Mouse (Mus musculus): ENCODE data around the gene Tex101. TPM values are rescaled to one million over a fixed set of nuclear protein-coding genes. Genes with fewer than 3 reads are reported as not detected.
A peak's percentile ranks its signal among the peaks of the same experiment; 100 is the strongest.
"Not testable (repeated sequence)": the region's sequence is repeated elsewhere in the genome, so short reads cannot be mapped to it uniquely, and the experiment has no call there.

The Tex101 gene
- polyA plus RNA-seq, 2 experiments: not detected

DNA sequence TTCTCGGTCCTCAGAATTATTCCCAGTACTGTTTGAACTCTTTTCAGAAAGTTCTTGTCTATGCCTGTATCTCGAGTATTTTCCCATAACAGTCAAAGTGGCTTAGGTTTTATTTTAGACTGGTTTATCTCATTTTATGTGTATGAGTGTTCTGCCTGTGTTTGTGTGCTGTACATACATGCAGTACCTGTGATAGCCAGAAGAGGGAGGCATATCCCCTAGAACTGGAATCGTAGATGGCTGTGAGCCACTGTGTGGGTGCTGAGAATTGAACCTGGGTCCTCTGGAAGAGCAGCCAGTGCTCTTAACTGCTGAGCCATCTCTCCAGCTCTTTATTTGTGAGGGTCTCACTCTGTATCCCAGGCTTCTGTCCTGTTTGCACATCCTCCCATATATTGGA is 55.3 kb downstream of the Tex101 start:
- ATAC-seq (ENCODE audit: insufficient read depth) (no peak), DNase-seq (ENCODE audit: low read depth in 3 of 3, low spot score in 3 of 3) (no peak)
- H3K27me3 ChIP-seq (ENCODE audit: control insufficient read depth, insufficient read depth, low read length): no peaks in the 10 kb centered on the region
- H3K4me2 ChIP-seq (ENCODE audit: low read depth): no peak overlapping the region
- H3K9ac ChIP-seq (replicated peaks): no peak overlapping the region
- WGBS (ENCODE audit: insufficient replicate concordance): 64% methylated on average over 3 of the region's 3 CpGs
- H3K27ac ChIP-seq: no peak overlapping the region
- TF ChIP-seq CTCF (IDR thresholded peaks at IDR 0.05; ENCODE audit: low read depth) (peak; percentile 66), EP300 (IDR thresholded peaks at IDR 0.05; ENCODE audit: low read depth) (no peak)
- H3K9me3 ChIP-seq (ENCODE audit: control insufficient read depth, low read length): no peaks in the 10 kb centered on the region; the same call in 1 of the 2 replicates
- H3K4me1 ChIP-seq (replicated peaks; ENCODE audit: control insufficient read depth in 2 of 2, insufficient read depth in 2 of 2, low read length in 1 of 2): no peaks in the 10 kb centered on the region
- no peaks in the 10 kb centered on the region for H3K36me3 ChIP-seq (replicated peaks; ENCODE audit: control insufficient read depth, insufficient read depth, low read depth)
- no peak overlapping the region for H3K4me3 ChIP-seq (ENCODE audit: insufficient read depth in 1 of 2, low read depth in 2 of 2, low read length in 2 of 2)

GRCm38 (mm10) chr7:24619671-24620397 is 56.6 kb downstream of the Tex101 start:
- H3K4me2 ChIP-seq (ENCODE audit: low read depth): no peak overlapping the region
- H3K36me3 ChIP-seq (replicated peaks; ENCODE audit: control insufficient read depth, insufficient read depth, low read depth): no peaks in the 10 kb centered on the region
- no peak overlapping the region for H3K9ac ChIP-seq (replicated peaks)
- no peak for ATAC-seq (ENCODE audit: insufficient read depth)
- no peak for DNase-seq (ENCODE audit: low read depth in 3 of 3, low spot score in 3 of 3)
- H3K9me3 ChIP-seq (ENCODE audit: control insufficient read depth, low read length): no peaks in the 10 kb centered on the region; the same call in 1 of the 2 replicates
- no peak overlapping the region for H3K27ac ChIP-seq
- H3K4me1 ChIP-seq (replicated peaks; ENCODE audit: control insufficient read depth in 2 of 2, insufficient read depth in 2 of 2, low read length in 1 of 2): no peaks in the 10 kb centered on the region
- H3K27me3 ChIP-seq (ENCODE audit: control insufficient read depth, insufficient read depth, low read length): no peaks in the 10 kb centered on the region
- H3K4me3 ChIP-seq (ENCODE audit: insufficient read depth in 1 of 2, low read depth in 2 of 2, low read length in 2 of 2): no peak overlapping the region
- 73% methylated on average over 13 of the region's 13 CpGs for WGBS (ENCODE audit: insufficient replicate concordance)
- TF ChIP-seq EP300 (IDR thresholded peaks at IDR 0.05; ENCODE audit: low read depth) (no peak), CTCF (IDR thresholded peaks at IDR 0.05; ENCODE audit: low read depth) (peak; percentile 31)

DNA sequence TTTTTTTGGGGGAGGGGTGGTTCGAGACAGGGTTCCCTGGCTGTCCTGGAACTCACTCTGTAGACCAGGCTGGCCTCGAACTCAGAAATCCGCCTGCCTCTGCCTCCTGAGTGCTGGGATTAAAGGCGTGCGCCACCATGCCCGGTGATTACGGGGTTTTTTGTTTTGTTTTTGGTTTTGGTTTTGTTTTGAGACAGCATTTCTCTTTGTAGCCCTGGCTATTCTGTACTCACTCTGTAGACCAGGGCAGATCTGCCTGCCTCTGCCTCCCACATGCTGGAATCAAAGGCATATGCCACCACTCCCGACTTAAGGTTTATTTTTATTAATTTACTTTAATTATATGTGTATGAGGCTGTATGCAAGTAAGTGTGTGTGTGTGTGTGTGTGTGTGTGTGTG is 58.1 kb downstream of the Tex101 start:
- H3K4me1 ChIP-seq (replicated peaks; ENCODE audit: control insufficient read depth in 2 of 2, insufficient read depth in 2 of 2, low read length in 1 of 2); H3K27me3 ChIP-seq (ENCODE audit: control insufficient read depth, insufficient read depth, low read length); H3K4me2 ChIP-seq (ENCODE audit: low read depth); H3K36me3 ChIP-seq (replicated peaks; ENCODE audit: control insufficient read depth, insufficient read depth, low read depth); H3K27ac ChIP-seq; H3K9me3 ChIP-seq (ENCODE audit: control insufficient read depth, low read length); ATAC-seq (ENCODE audit: insufficient read depth); H3K4me3 ChIP-seq (ENCODE audit: insufficient read depth in 1 of 2, low read depth in 2 of 2, low read length in 2 of 2); DNase-seq (ENCODE audit: low read depth in 3 of 3, low spot score in 3 of 3); H3K9ac ChIP-seq (replicated peaks): not testable (repeated sequence)
- 71% methylated on average over 8 of the region's 8 CpGs for WGBS (ENCODE audit: insufficient replicate concordance)

Other genes starting within 250 kb of the Tex101 start
- not detected in 2 replicates for gene Irgc1, start 224.4 kb downstream of the Tex101 start, polyA plus RNA-seq (2012; rRNA removed)
- gene Irgc1, start 224.4 kb downstream of the Tex101 start, polyA plus RNA-seq (2014; fragmentation: Nextera tagmentation; extraction: Ambion mirVana): not detected in 2 replicates
- gene Plaur, start 214.2 kb downstream of the Tex101 start, polyA plus RNA-seq (2012; rRNA removed): 1.7 and 2.1 TPM in 2 replicates
- 2.7 and 3.5 TPM in 2 replicates for gene Plaur, start 214.2 kb downstream of the Tex101 start, polyA plus RNA-seq (2014; fragmentation: Nextera tagmentation; extraction: Ambion mirVana)
- 0.43 and 0.48 TPM in 2 replicates for gene Cadm4, start 194.7 kb downstream of the Tex101 start, polyA plus RNA-seq (2012; rRNA removed)
- gene Cadm4, start 194.7 kb downstream of the Tex101 start, polyA plus RNA-seq (2014; fragmentation: Nextera tagmentation; extraction: Ambion mirVana): 0.05 TPM in 1 of 2 replicates, not detected in the other
- 3.8 and 4.0 TPM in 2 replicates for gene Zfp428, start 169.7 kb downstream of the Tex101 start, polyA plus RNA-seq (2012; rRNA removed)
- 2.3 TPM in 2 replicates for gene Zfp428, start 169.7 kb downstream of the Tex101 start, polyA plus RNA-seq (2014; fragmentation: Nextera tagmentation; extraction: Ambion mirVana)
- not detected in 2 replicates for gene AC161166.1, start 164.2 kb downstream of the Tex101 start, polyA plus RNA-seq (2012; rRNA removed)
- gene AC161166.1, start 164.2 kb downstream of the Tex101 start, polyA plus RNA-seq (2014; fragmentation: Nextera tagmentation; extraction: Ambion mirVana): not detected in 2 replicates
- gene Irgq, start 146.0 kb downstream of the Tex101 start, polyA plus RNA-seq (2012; rRNA removed): 1.7 and 1.8 TPM in 2 replicates
- gene Irgq, start 146.0 kb downstream of the Tex101 start, polyA plus RNA-seq (2014; fragmentation: Nextera tagmentation; extraction: Ambion mirVana): 1.0 and 1.6 TPM in 2 replicates
- gene Pinlyp, start 130.6 kb downstream of the Tex101 start, polyA plus RNA-seq (2012; rRNA removed): not detected in 2 replicates
- not detected in 2 replicates for gene Pinlyp, start 130.6 kb downstream of the Tex101 start, polyA plus RNA-seq (2014; fragmentation: Nextera tagmentation; extraction: Ambion mirVana)
- 27.8 and 28.8 TPM in 2 replicates for gene Xrcc1, start 130.4 kb downstream of the Tex101 start, polyA plus RNA-seq (2012; rRNA removed)
- gene Xrcc1, start 130.4 kb downstream of the Tex101 start, polyA plus RNA-seq (2014; fragmentation: Nextera tagmentation; extraction: Ambion mirVana): 27.3 and 40.9 TPM in 2 replicates
- gene Ethe1, start 89.1 kb downstream of the Tex101 start, polyA plus RNA-seq (2012; rRNA removed): 14.8 and 16.5 TPM in 2 replicates
- gene Ethe1, start 89.1 kb downstream of the Tex101 start, polyA plus RNA-seq (2014; fragmentation: Nextera tagmentation; extraction: Ambion mirVana): 24.8 and 27.3 TPM in 2 replicates
- 0.09 and 0.11 TPM in 2 replicates for gene Zfp575, start 89.0 kb downstream of the Tex101 start, polyA plus RNA-seq (2012; rRNA removed)
- 0.04 TPM in 1 of 2 replicates, not detected in the other for gene Zfp575, start 89.0 kb downstream of the Tex101 start, polyA plus RNA-seq (2014; fragmentation: Nextera tagmentation; extraction: Ambion mirVana)
- gene Phldb3, start 65.9 kb downstream of the Tex101 start, polyA plus RNA-seq (2012; rRNA removed): 0.38 and 0.59 TPM in 2 replicates
- 0.06 and 0.15 TPM in 2 replicates for gene Phldb3, start 65.9 kb downstream of the Tex101 start, polyA plus RNA-seq (2014; fragmentation: Nextera tagmentation; extraction: Ambion mirVana)
- 0.03 TPM in 1 of 2 replicates, not detected in the other for gene Lypd3, start 40.1 kb downstream of the Tex101 start, polyA plus RNA-seq (2012; rRNA removed)
- gene Lypd3, start 40.1 kb downstream of the Tex101 start, polyA plus RNA-seq (2014; fragmentation: Nextera tagmentation; extraction: Ambion mirVana): not detected in 2 replicates
- gene BC049730, start 32.6 kb upstream of the Tex101 start, polyA plus RNA-seq (2012; rRNA removed): not detected in 2 replicates
- gene BC049730, start 32.6 kb upstream of the Tex101 start, polyA plus RNA-seq (2014; fragmentation: Nextera tagmentation; extraction: Ambion mirVana): not detected in 2 replicates
- gene Gm4763, start 50.2 kb upstream of the Tex101 start, polyA plus RNA-seq (2012; rRNA removed): not detected in 2 replicates
- gene Gm4763, start 50.2 kb upstream of the Tex101 start, polyA plus RNA-seq (2014; fragmentation: Nextera tagmentation; extraction: Ambion mirVana): not detected in 2 replicates
- gene Cd177, start 83.6 kb upstream of the Tex101 start, polyA plus RNA-seq (2012; rRNA removed): 1.0 and 1.1 TPM in 2 replicates
- 1.9 and 2.8 TPM in 2 replicates for gene Cd177, start 83.6 kb upstream of the Tex101 start, polyA plus RNA-seq (2014; fragmentation: Nextera tagmentation; extraction: Ambion mirVana)
- gene Ceacam10, start 100.5 kb upstream of the Tex101 start, polyA plus RNA-seq (2012; rRNA removed): 0.19 and 0.39 TPM in 2 replicates
- 0.25 and 0.34 TPM in 2 replicates for gene Ceacam10, start 100.5 kb upstream of the Tex101 start, polyA plus RNA-seq (2014; fragmentation: Nextera tagmentation; extraction: Ambion mirVana)
- gene Gm9844, start 185.5 kb upstream of the Tex101 start, polyA plus RNA-seq (2012; rRNA removed): 0.37 and 1.5 TPM in 2 replicates
- 1.3 and 2.2 TPM in 2 replicates for gene Gm9844, start 185.5 kb upstream of the Tex101 start, polyA plus RNA-seq (2014; fragmentation: Nextera tagmentation; extraction: Ambion mirVana)
- not detected in 2 replicates for gene Lypd4, start 193.3 kb upstream of the Tex101 start, polyA plus RNA-seq (2012; rRNA removed)
- not detected in 2 replicates for gene Lypd4, start 193.3 kb upstream of the Tex101 start, polyA plus RNA-seq (2014; fragmentation: Nextera tagmentation; extraction: Ambion mirVana)
- gene Dmrtc2, start 193.4 kb upstream of the Tex101 start, polyA plus RNA-seq (2012; rRNA removed): not detected in 2 replicates
- not detected in 2 replicates for gene Dmrtc2, start 193.4 kb upstream of the Tex101 start, polyA plus RNA-seq (2014; fragmentation: Nextera tagmentation; extraction: Ambion mirVana)
- 418 and 615 TPM in 2 replicates for gene Rps19, start 207.7 kb upstream of the Tex101 start, polyA plus RNA-seq (2012; rRNA removed)
- gene Rps19, start 207.7 kb upstream of the Tex101 start, polyA plus RNA-seq (2014; fragmentation: Nextera tagmentation; extraction: Ambion mirVana): 1,649 and 1,654 TPM in 2 replicates
- gene Cd79a, start 220.7 kb upstream of the Tex101 start, polyA plus RNA-seq (2012; rRNA removed): 0.81 and 1.0 TPM in 2 replicates
- gene Cd79a, start 220.7 kb upstream of the Tex101 start, polyA plus RNA-seq (2014; fragmentation: Nextera tagmentation; extraction: Ambion mirVana): 1.4 and 2.0 TPM in 2 replicates
- gene Arhgef1, start 226.2 kb upstream of the Tex101 start, polyA plus RNA-seq (2012; rRNA removed): 44.2 and 44.3 TPM in 2 replicates
- 28.7 and 31.1 TPM in 2 replicates for gene Arhgef1, start 226.2 kb upstream of the Tex101 start, polyA plus RNA-seq (2014; fragmentation: Nextera tagmentation; extraction: Ambion mirVana)

All from liver, embryonic 14.5 days (tissue).